Mouse (Mus musculus): ENCODE results near the gene Fkbp5.

- TF ChIP-seq CTCF (IDR thresholded peaks at IDR 0.05; ENCODE audit: extremely low read depth, insufficient read length, insufficient replicate concordance, low read depth, low read length) = peak; percentile 78; the same call in 1 of the 2 replicates
- TF ChIP-seq POLR2A (IDR thresholded peaks at IDR 0.05; ENCODE audit: low read depth, low read length) = no peak
Measured at GRCm38 (mm10) chr17:28553040-28553793, 35.9 kb upstream of the Fkbp5 start.

Measured in small intestine, adult 2 months (tissue).